Mouse (Mus musculus): ENCODE data around the gene Mybbp1a. TPM values are rescaled to one million over a fixed set of nuclear protein-coding genes. Genes with fewer than 3 reads are reported as not detected.

Gene Mybbp1a
- polyA plus RNA-seq, 1 experiment, result 4.1 TPM

GRCm38 (mm10) chr11:72477182-72477581, 36.0 kb downstream of the Mybbp1a start:
- no peak overlapping the region for H3K4me3 ChIP-seq (replicated peaks)
- TF ChIP-seq GATA1 (IDR thresholded peaks at IDR 0.05; ENCODE audit: low read length), result no peak
- no peak for TF ChIP-seq TAL1 (IDR thresholded peaks at IDR 0.05; ENCODE audit: low read length)
- H3K9me3 ChIP-seq (ENCODE audit: control insufficient read depth, low read length), result no peaks in the 10 kb centered on the region
- no peaks in the 10 kb centered on the region for H3K27me3 ChIP-seq (ENCODE audit: control insufficient read depth)
- no peaks in the 10 kb centered on the region for H3K36me3 ChIP-seq (ENCODE audit: control insufficient read depth)
- peaks cover 57% of the 10 kb centered on the region for H3K4me1 ChIP-seq (ENCODE audit: control insufficient read depth)

DNA sequence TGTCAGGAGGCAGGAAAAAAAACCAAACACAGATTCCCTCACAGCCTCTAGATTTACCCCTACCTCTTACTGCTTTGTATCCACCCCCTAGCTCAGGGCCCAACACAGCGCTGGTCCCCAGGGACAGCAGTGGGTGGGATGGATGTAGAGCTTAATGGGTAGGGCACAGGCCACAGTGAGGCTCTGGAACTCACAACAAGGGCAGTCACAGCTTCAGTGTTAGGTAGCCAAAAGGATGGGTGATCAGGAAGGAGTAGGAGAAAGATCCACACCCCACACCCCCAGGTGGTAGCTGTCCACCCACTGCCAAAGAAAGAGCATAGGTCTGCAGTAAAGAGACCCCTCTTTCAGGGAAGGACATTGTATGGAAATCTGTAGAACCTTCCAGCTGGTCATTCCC, 36.5 kb downstream of the Mybbp1a start:
- H3K4me1 ChIP-seq (ENCODE audit: control insufficient read depth), result peaks cover 59% of the 10 kb centered on the region
- H3K27me3 ChIP-seq (ENCODE audit: control insufficient read depth), result no peaks in the 10 kb centered on the region
- H3K9me3 ChIP-seq (ENCODE audit: control insufficient read depth, low read length), result no peaks in the 10 kb centered on the region
- TF ChIP-seq GATA1 (IDR thresholded peaks at IDR 0.05; ENCODE audit: low read length) (no peak), TAL1 (IDR thresholded peaks at IDR 0.05; ENCODE audit: low read length) (no peak)
- H3K4me3 ChIP-seq (replicated peaks), result no peak overlapping the region
- no peaks in the 10 kb centered on the region for H3K36me3 ChIP-seq (ENCODE audit: control insufficient read depth)

- Histone ChIP-seq H3K9me3 (ENCODE audit: control insufficient read depth, low read length) (no peaks in the 10 kb centered on the region), H3K4me1 (ENCODE audit: control insufficient read depth) (peaks cover 63% of the 10 kb centered on the region), H3K27me3 (ENCODE audit: control insufficient read depth) (no peaks in the 10 kb centered on the region), H3K36me3 (ENCODE audit: control insufficient read depth) (no peaks in the 10 kb centered on the region), H3K4me3 (replicated peaks) (no peak overlapping the region)
- TF ChIP-seq GATA1 (IDR thresholded peaks at IDR 0.05; ENCODE audit: low read length), result no peak
- TF ChIP-seq TAL1 (IDR thresholded peaks at IDR 0.05; ENCODE audit: low read length), result no peak
Measured at GRCm38 (mm10) chr11:72478228-72478627, 37.1 kb downstream of the Mybbp1a start.

GRCm38 (mm10) chr11:72479499-72479898, 38.3 kb downstream of the Mybbp1a start:
- Histone ChIP-seq H3K27me3 (ENCODE audit: control insufficient read depth) (no peaks in the 10 kb centered on the region), H3K36me3 (ENCODE audit: control insufficient read depth) (no peaks in the 10 kb centered on the region), H3K4me3 (replicated peaks) (no peak overlapping the region), H3K4me1 (ENCODE audit: control insufficient read depth) (peaks cover 63% of the 10 kb centered on the region), H3K9me3 (ENCODE audit: control insufficient read depth, low read length) (no peaks in the 10 kb centered on the region)
- TF ChIP-seq GATA1 (IDR thresholded peaks at IDR 0.05; ENCODE audit: low read length) (no peak), TAL1 (IDR thresholded peaks at IDR 0.05; ENCODE audit: low read length) (no peak)

DNA sequence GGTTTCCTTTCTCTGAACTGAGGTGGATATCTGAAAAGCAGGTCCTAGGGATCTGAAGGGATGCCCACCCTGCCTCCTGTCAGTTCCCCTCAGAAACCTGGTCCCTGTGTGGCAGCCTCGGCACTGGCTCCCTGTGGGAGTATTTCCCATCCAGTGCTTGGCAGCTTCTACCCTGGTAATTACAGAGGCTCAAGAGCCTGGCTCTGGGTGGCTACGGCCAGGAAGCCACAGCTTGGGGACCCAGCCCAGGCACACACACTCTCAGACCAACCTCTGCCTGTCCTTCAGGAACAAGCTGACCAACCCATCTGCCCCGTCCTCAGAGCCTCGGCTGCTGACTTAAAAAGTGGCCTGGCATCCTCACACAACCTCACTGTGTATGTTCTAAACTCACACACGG, 40.2 kb downstream of the Mybbp1a start:
- Histone ChIP-seq H3K4me1 (ENCODE audit: control insufficient read depth) (peaks cover 61% of the 10 kb centered on the region), H3K9me3 (ENCODE audit: control insufficient read depth, low read length) (no peaks in the 10 kb centered on the region), H3K36me3 (ENCODE audit: control insufficient read depth) (no peaks in the 10 kb centered on the region), H3K4me3 (replicated peaks) (no peak overlapping the region), H3K27me3 (ENCODE audit: control insufficient read depth) (no peaks in the 10 kb centered on the region; the same call in 1 of the 2 replicates)
- no peak for TF ChIP-seq GATA1 (IDR thresholded peaks at IDR 0.05; ENCODE audit: low read length)
- TF ChIP-seq TAL1 (IDR thresholded peaks at IDR 0.05; ENCODE audit: low read length), result no peak

DNA sequence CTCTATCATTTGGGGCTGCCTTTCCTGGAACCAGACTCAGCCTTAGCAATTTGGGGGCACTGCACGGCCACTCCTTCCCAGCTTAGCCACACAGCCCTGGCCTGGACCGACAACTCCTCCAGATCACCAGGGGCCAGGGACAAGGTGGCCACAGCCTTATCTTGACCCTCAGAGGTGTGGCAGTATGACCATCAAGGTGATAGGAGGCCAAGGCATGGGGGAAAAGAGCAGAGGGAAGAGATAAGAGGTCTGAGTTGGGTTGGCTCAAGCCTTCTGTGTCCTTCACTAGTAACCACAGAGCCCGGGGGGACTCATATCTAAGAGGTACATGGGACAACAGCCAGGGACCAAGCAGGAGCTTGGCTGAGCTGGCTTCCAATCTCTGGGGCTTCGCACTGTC, 40.8 kb downstream of the Mybbp1a start:
- Histone ChIP-seq H3K27me3 (ENCODE audit: control insufficient read depth) (peaks cover under 1% of the 10 kb centered on the region; the same call in 1 of the 2 replicates), H3K9me3 (ENCODE audit: control insufficient read depth, low read length) (no peaks in the 10 kb centered on the region), H3K36me3 (ENCODE audit: control insufficient read depth) (no peaks in the 10 kb centered on the region), H3K4me1 (ENCODE audit: control insufficient read depth) (peaks cover 59% of the 10 kb centered on the region), H3K4me3 (replicated peaks) (peak overlapping the region; percentile 4)
- TF ChIP-seq GATA1 (IDR thresholded peaks at IDR 0.05; ENCODE audit: low read length), result 0 out of 2 replicates have a peak, but pooled peaks have one; percentile 33
- no peak for TF ChIP-seq TAL1 (IDR thresholded peaks at IDR 0.05; ENCODE audit: low read length)

GRCm38 (mm10) chr11:72484549-72484948, 43.4 kb downstream of the Mybbp1a start:
- Histone ChIP-seq H3K9me3 (ENCODE audit: control insufficient read depth, low read length) (no peaks in the 10 kb centered on the region), H3K4me1 (ENCODE audit: control insufficient read depth) (peaks cover 71% of the 10 kb centered on the region), H3K4me3 (replicated peaks) (no peak overlapping the region), H3K27me3 (ENCODE audit: control insufficient read depth) (peaks cover 25% of the 10 kb centered on the region), H3K36me3 (ENCODE audit: control insufficient read depth) (no peaks in the 10 kb centered on the region)
- no peak for TF ChIP-seq GATA1 (IDR thresholded peaks at IDR 0.05; ENCODE audit: low read length)
- no peak for TF ChIP-seq TAL1 (IDR thresholded peaks at IDR 0.05; ENCODE audit: low read length)

GRCm38 (mm10) chr11:72485157-72485556, 44.0 kb downstream of the Mybbp1a start:
- no peaks in the 10 kb centered on the region for H3K9me3 ChIP-seq (ENCODE audit: control insufficient read depth, low read length)
- H3K27me3 ChIP-seq (ENCODE audit: control insufficient read depth), result peaks cover 31% of the 10 kb centered on the region
- peaks cover 71% of the 10 kb centered on the region for H3K4me1 ChIP-seq (ENCODE audit: control insufficient read depth)
- TF ChIP-seq GATA1 (IDR thresholded peaks at IDR 0.05; ENCODE audit: low read length), result no peak
- TF ChIP-seq TAL1 (IDR thresholded peaks at IDR 0.05; ENCODE audit: low read length), result no peak
- no peak overlapping the region for H3K4me3 ChIP-seq (replicated peaks)
- no peaks in the 10 kb centered on the region for H3K36me3 ChIP-seq (ENCODE audit: control insufficient read depth)

DNA sequence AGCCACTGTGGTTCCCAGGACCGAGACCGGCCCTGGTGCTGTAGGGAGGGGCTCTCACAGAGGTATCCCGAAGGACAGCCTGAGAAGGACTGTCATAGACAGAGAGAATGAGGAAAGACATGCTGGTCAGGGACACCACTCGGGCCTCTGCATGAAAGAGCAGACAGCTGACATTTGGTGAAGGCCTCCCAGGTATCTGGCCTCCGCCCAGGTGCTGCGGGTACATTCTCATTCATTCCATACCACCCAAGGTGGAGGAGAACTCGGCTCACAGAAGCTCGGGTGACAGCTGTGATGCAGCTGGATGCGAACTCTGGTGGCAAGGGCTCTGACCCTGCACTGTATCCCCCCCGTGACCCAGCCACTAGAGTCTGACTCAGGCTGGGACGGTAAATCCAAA, 44.8 kb downstream of the Mybbp1a start:
- H3K27me3 ChIP-seq (ENCODE audit: control insufficient read depth), result peaks cover 38% of the 10 kb centered on the region
- peaks cover 67% of the 10 kb centered on the region for H3K4me1 ChIP-seq (ENCODE audit: control insufficient read depth)
- no peaks in the 10 kb centered on the region for H3K36me3 ChIP-seq (ENCODE audit: control insufficient read depth)
- H3K4me3 ChIP-seq (replicated peaks), result no peak overlapping the region
- no peak for TF ChIP-seq GATA1 (IDR thresholded peaks at IDR 0.05; ENCODE audit: low read length)
- no peak for TF ChIP-seq TAL1 (IDR thresholded peaks at IDR 0.05; ENCODE audit: low read length)
- H3K9me3 ChIP-seq (ENCODE audit: control insufficient read depth, low read length), result no peaks in the 10 kb centered on the region

DNA sequence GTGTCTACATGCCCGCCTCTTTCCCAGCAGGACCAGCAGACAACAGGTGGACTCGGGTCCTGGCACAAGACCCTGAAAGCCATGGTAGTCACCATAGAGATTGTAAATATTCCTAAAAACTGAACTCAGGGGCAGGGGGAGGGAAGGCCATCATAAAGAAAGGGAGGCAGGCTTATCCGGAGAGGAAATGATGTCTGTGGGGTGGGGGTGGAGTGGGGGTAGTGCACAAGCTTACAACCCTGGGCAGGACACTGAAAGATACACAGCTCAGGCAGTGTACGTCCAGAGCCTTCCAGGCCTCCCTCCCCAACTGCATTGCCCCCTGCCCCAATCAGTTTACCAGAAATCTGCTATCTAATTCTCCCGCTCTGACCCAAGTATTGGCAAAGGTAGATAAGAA, 46.0 kb downstream of the Mybbp1a start:
- Histone ChIP-seq H3K4me3 (replicated peaks) (no peak overlapping the region), H3K27me3 (ENCODE audit: control insufficient read depth) (peaks cover 40% of the 10 kb centered on the region), H3K9me3 (ENCODE audit: control insufficient read depth, low read length) (no peaks in the 10 kb centered on the region), H3K4me1 (ENCODE audit: control insufficient read depth) (peaks cover 55% of the 10 kb centered on the region), H3K36me3 (ENCODE audit: control insufficient read depth) (no peaks in the 10 kb centered on the region)
- TF ChIP-seq TAL1 (IDR thresholded peaks at IDR 0.05; ENCODE audit: low read length) (no peak), GATA1 (IDR thresholded peaks at IDR 0.05; ENCODE audit: low read length) (no peak)

All from erythroblast, embryonic 14.5 days (primary cell).